In genomic region chr8:64388299-64388698, GRCm38 (mm10) we compare ENCODE assay signal across 27 mouse cellular contexts.
"Had no signal": no experiment of that assay in that cellular context is flagged by ENCODE, and none has a peak within 500 bp of the region (broad histone marks: within the 10 kb centered on the region; RNA-seq: fewer than 3 reads in every experiment).

No protein-coding gene starts in this region.

- ATAC-seq: hindbrain, embryonic 16.5 days; inflammation-experienced regulatory T-cells, adult 6 months; intestine, embryonic 15.5 days; intestine, postnatal 0 days had no signal

- H3K4me3 ChIP-seq: gastrocnemius, adult 2 months; heart, embryonic 10.5 days; heart, embryonic 12.5 days; hindbrain, embryonic 10.5 days; hindbrain, embryonic 12.5 days; intestine, embryonic 15.5 days; layer of hippocampus, adult 2 months; left cerebral cortex, adult 2 months; limb, embryonic 10.5 days; limb, embryonic 12.5 days; liver, embryonic 13.5 days had no signal

- DNase-seq: gastrocnemius, adult 2 months; gastrocnemius, postnatal 10 days; gastrocnemius, postnatal 25 days; heart, adult 18-20 months; heart, postnatal 10 days; heart, postnatal 4 days; kidney, adult 18-20 months; kidney, adult 8-10 months; kidney, postnatal 10 days; kidney, postnatal 25 days; kidney, postnatal 4 days; liver; liver, embryonic 13.5 days had no signal

- H3K27ac ChIP-seq: gastrocnemius, adult 2 months; heart, embryonic 10.5 days; hindbrain, embryonic 10.5 days; hindbrain, embryonic 12.5 days; hindbrain, embryonic 14.5 days; intestine, embryonic 15.5 days; layer of hippocampus, adult 2 months; left cerebral cortex, adult 2 months; limb, embryonic 10.5 days; limb, embryonic 12.5 days; liver, embryonic 13.5 days had no signal

- H3K9me3 ChIP-seq: heart, embryonic 10.5 days; hindbrain, embryonic 10.5 days; hindbrain, embryonic 12.5 days; intestine, embryonic 15.5 days; limb, embryonic 10.5 days; limb, embryonic 12.5 days; liver, embryonic 13.5 days had no signal

- H3K4me2 ChIP-seq: heart, embryonic 12.5 days; hindbrain, embryonic 12.5 days; hindbrain, embryonic 14.5 days; intestine, embryonic 15.5 days; limb, embryonic 12.5 days; liver, embryonic 11.5 days; liver, embryonic 13.5 days had no signal

- H3K27me3 ChIP-seq: heart, embryonic 12.5 days; hindbrain, embryonic 12.5 days; intestine, embryonic 15.5 days; limb, embryonic 12.5 days; liver, embryonic 13.5 days had no signal

- H3K4me1 ChIP-seq: heart, embryonic 10.5 days; heart, embryonic 12.5 days; hindbrain, embryonic 10.5 days; hindbrain, embryonic 12.5 days; intestine, embryonic 15.5 days; liver, embryonic 13.5 days had no signal

- H3K9ac ChIP-seq: heart, embryonic 12.5 days; hindbrain, embryonic 12.5 days; hindbrain, embryonic 14.5 days; intestine, embryonic 15.5 days; limb, embryonic 12.5 days; liver, embryonic 13.5 days had no signal

- H3K36me3 ChIP-seq: heart, embryonic 10.5 days; heart, embryonic 12.5 days; hindbrain, embryonic 10.5 days; hindbrain, embryonic 12.5 days; intestine, embryonic 15.5 days; limb, embryonic 10.5 days; limb, embryonic 12.5 days; liver, embryonic 13.5 days had no signal
